Mouse (Mus musculus): Measurements from ENCODE around the gene Aak1.

Aak1 gene

DNA sequence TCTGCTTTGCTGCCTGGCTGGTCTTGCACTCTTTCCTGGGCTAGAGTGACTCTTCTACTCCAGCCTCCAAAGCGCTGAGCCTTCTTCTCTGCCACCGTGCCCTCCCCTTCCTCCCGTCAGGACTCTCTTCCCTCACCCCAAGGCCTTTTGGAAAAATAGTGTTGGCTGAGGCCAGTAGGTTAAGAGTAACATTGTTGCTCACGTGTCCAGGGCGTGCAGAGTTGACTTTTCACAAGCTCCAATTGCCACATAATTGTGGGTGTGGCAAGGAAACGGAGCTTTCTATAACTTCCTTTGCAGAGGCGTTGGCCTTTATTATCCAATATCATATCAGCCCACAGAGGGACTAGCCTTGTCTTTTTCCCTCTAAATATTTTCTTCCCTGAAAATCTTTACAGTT is 177.7 kb downstream of the Aak1 start:
- 82% methylated on average over 7 of the region's 7 CpGs for WGBS

DNA sequence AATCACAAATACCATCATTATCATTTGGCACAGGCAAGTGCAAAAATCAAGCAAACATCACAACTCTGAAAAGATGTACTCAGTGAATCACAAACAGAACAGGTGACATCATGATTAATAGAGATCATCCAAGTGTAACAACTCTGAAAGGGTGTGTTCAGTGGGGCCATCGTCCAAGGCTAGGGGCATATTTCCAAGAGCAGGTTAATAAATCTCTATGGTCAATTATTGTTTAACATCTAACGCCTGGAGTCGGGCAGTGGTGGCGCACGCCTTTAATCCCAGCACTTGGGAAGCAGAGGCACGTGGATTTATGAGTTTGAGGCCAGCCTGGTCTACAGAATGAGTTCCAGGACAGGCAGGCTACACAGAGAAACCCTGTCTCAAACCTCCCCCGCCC is 182.0 kb downstream of the Aak1 start:
- 90% methylated on average over 7 of the region's 7 CpGs for WGBS

DNA sequence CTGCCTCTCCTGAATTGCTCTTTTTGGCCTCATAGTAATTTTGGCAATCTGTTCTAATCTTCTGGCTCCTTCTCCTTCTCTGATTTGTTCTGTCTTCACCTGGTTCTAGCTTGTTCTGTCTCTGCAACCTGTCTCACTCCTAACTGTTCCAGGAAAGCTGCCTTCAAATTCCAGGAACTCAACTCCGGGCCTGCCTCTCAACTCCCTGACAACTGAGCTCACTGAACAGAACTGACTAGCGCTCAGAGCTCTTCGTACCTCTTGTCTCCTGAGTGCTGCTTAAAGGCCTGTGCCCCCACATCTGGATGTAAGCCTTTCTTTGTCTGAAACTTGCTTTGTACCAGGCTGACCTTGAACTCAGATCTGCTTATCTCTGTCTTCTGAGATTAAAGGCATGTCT is 183.1 kb downstream of the Aak1 start:
- WGBS: 96% methylated on average over 3 of the region's 3 CpGs

DNA sequence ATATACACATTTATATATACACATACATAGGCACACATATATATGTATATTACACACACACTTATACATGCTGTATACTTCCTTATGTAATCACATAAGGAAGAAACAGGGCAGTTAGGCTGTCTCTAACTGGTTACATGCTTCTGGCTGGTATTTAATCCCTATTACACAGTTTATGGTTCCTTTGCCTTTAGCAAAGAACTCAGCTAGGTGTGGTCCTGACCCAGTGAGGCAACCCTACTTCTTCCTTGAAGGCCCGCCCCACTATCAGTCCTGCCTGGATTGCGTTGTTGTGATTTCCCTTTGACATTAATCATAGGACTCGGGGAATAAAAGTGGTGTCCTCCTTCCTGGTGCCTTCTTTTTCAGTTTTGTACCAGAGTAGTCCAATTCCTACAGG is 185.1 kb downstream of the Aak1 start:
- 96% methylated on average over 3 of the region's 3 CpGs for WGBS

DNA sequence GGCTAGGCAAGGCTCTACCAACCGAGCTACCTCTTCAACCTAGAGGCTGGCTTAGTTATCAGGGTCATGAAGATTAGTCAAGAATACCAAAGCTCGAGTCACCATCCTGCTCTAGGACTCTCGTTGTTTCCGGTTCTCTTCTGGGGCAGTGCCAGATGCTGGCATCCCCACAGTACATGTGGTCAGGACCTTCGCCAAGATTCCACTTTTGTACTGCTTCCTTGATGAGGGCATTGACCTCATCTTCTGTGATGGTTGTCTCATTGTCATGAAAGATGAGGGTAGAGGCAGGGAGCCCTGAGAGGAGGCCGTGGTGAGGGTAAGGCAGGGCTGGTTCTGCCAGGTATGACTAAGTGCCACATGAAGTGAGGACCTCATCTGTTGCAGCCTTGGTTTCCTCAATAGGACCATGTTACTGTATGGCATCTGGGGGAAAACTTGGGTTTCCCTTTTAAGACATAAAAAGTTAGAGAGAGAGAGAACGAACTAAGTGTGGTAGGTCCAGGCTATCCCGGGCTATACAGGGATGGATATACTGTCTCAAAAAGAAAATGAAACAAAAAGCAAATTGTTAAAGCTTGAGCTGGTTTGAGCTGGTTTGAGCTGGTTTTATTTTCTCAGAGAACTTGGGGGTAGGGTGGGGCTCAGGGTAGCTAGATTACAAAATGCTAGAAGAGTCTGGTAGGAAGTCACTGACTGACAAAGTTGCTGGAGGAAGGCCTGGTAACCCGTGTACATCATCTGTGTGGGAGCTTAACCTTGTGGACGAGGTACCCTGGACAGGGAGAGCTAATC is 188.7 kb downstream of the Aak1 start:
- 84% methylated on average over 10 of the region's 10 CpGs for WGBS

DNA sequence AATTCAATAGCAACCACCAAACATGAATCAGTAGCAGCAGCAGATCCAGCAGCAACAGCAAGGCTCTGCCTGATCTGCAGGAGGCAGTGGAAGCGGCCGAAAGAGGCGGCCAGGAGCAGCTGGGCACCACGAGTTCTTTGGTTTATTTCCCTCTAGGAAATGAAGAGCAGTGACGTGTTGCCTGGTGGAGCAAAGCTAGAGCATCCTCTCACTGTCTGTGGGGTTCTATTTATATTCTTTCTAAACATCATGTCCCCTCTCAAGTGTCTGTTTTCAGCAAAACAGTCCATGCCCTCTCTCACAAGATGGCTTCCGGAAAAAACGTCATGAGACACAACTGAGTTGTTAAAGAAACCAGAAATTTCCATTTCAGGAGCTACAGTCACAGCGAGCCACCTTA is 189.8 kb downstream of the Aak1 start:
- WGBS: 87% methylated on average over 8 of the region's 8 CpGs

DNA sequence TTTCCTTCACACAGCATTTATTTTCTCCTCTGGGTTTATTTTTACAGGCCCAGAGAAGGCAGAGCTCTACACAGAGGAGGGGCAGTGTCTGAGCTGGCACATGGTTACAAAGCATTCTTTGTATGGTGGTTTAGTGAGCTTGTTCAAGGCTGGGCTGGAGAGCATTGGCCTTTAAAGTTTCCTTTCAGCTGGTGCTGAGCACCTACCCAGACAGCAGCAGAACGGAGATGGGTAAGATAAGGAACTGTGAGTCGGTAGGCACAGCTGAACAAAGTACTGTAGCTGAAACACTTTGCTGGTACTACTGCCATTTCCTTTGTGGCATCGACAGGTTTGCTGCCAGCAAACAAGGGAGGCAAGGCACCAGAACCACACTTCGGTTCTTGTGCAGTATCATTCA is 191.7 kb downstream of the Aak1 start:
- 65% methylated on average over 4 of the region's 4 CpGs for WGBS

DNA sequence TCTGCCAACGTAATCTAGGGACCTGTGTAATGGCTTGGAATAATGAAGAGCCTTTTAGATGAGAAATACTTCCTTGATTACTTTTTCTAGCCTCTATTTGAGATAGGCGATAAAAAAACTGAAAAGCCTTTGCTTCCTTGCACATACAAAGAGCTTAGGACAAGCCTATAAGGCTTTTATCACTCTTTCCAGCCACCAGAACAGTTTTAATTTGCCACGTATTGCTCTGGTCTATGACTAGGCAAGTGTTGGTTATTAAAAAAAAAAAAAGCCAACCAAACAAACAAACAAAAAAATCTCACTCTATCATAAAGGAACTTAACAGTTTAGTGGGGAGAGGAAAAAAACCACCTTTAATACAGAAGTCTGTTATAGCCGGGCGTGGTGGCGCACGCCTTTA is 192.1 kb downstream of the Aak1 start:
- 91% methylated on average over 7 of the region's 7 CpGs for WGBS

DNA sequence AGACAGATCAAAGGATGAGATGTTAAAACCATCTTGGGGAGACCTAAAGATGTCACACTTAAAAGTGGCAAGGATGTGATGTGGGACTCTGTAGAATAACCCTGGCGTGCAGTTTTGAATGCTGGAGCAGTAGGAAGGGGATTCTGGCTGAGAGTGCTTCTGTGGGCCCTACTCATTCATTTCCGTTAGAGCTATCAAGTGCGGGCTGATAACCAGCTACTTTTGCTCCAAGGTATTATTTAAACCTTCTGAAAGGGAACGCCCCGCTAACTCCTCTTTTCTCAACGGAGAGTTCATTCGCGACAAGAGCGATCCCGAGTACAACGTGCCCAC is 192.7 kb downstream of the Aak1 start:
- under 1% methylated on average over 11 of the region's 11 CpGs for WGBS

DNA sequence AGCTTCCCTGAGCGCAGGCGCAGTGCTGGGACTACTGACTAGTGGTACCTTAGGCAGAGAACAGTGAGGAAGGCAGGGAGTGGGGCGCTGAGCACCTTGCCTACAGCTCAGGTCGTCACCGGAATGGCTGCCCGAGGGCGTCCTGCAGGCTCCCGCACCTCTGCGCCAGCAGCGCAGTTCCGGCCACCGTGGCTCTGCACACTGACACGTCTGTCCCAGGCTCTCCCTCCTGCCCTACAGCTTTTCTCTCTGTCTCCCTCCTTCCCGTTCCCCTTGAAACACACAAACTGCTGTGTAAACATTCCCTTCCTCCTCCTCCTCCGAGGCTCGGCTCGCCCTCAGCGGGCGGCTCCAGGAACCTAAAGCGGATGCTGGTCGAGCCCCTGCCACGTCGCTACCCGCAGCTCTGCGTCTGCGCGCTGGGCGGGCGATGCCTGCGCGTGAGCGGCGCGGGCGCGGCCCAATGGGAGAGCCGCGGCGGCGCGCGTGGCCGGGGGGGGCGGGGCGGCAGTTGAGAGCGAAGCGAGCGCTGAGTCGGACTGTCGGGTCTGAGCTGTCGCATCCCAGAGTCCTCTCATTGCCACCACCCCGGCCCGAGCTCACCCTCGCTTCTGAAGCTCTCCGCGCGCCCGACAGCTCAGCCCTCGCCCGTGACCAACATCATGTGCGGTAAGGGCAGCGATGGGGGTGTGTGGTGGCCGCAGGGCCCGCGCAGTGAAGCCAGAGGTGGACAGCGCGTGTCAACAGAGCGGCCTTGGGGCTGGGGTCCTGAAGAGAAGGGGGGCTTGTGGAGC is 193.2 kb downstream of the Aak1 start, which contains the start of gene Gfpt1:
Gene Gfpt1 (plus strand): TSS at position 510 of the 794 bp plus-strand sequence.
- under 1% methylated on average over 68 of the region's 68 CpGs for WGBS

DNA sequence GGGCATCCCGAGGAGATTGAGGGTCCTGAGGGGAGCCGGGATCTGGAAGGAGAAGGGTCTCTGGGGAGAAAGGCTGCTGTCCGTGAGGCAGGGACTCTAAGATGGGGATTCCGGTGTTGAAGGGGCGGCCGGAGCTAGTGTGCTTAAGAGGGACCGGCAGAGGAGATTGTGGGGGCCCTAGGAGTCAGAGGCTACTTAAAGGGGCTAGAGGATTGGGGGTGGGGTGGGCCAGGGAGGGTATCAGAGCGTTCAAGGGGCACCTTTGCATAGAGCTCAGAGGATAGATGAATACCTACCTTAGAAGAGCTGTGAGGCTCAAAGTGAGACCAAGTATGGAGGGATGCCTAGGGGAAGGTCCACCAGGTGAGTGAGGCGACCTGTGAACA is 193.8 kb downstream of the Aak1 start:
- 2% methylated on average over 9 of the region's 9 CpGs for WGBS

DNA sequence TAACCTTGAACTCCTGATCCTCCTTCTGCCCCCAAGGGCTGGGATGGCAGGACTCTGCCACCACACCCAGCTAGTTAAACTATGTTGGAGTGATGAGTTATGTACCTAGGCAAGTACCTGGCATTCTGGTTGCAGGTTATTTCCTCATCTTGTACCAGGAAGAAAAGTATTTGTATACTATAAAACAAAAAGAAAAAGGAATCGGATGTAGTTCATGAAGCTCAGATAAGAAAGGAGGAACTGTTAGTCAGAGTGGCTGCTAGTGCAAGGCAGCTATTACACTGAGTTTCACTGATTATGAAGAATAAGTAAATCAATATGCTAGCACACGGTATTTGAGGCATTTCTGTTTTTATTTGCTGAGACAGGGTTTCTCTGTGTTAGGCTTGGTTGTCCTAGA is 195.6 kb downstream of the Aak1 start:
- 69% methylated on average over 2 of the region's 2 CpGs for WGBS

DNA sequence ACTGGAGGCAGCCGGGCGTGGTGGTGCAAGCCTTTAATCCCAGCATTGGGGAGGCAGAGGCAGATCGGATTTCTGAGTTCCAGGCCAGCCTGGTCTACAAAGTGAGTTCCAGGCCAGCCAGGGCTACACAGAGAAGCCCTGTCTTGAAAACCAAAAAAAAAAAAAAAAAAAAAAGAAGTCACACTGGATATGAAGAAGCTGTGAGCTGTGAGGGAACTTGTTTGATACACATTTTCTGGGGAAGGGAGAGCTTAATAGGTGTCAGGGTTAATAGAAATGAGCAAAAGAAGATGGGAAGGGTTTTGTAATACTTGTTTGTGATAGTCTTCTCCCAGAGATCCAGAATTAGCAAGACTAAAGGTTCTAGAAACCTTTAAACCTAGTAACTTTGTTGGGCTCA is 196.2 kb downstream of the Aak1 start:
- 89% methylated on average over 3 of the region's 3 CpGs for WGBS

DNA sequence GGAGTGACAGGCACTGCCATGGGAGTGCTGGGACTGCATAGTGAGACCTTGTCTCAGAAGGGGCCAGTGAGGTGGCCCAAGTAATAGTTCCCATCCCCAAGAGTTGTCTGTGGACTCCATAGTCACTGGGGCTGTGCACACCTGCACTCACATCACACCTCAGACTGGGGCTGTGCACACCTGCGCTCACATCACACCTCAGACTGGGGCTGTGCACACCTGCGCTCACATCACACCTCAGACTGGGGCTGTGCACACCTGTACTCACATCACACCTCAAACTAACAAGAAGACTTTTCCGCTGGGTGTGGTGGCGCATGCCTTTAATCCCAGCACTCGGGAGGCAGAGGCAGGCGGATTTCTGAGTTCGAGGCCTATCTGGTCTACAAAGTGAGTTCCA is 199.4 kb downstream of the Aak1 start:
- WGBS: 98% methylated on average over 7 of the region's 7 CpGs

DNA sequence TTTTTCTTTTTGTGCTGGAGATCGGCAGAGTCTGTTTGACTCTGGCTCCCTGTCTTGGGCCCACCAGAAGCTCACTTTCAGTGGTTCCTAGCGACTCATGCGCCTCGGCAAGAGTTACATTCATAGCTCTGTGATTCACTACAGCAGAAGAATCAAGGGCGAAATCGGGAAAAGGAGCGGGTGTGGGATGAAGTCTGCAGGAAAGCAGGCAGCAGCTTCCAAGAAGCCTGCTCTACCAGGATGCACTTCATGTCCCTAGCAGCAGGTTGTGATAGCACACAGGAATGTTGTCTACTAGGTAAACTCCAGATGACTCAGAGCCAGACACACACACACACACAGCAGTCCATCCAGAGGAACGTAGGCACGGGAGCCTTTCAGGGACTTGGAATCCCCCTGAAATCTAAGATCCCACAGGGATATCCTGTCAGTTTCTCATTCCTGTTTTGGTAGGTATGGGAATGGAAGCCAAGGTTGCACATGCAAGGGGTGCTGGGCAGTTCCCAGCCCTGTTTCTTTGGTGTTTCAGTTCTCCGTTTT is 202.6 kb downstream of the Aak1 start:
- WGBS: 57% methylated on average over 10 of the region's 10 CpGs
